Mouse (Mus musculus): ENCODE results near the gene Fabp6. TPM values are rescaled to one million over a fixed set of nuclear protein-coding genes. Genes with fewer than 3 reads are reported as not detected.
A peak's percentile ranks its signal among the peaks of the same experiment; 100 is the strongest.

The Fabp6 gene
- not detected for total RNA-seq (2021)
- long read RNA-seq, experiment 1, result 0 reads
- long read RNA-seq, experiment 2, result 0 reads

DNA sequence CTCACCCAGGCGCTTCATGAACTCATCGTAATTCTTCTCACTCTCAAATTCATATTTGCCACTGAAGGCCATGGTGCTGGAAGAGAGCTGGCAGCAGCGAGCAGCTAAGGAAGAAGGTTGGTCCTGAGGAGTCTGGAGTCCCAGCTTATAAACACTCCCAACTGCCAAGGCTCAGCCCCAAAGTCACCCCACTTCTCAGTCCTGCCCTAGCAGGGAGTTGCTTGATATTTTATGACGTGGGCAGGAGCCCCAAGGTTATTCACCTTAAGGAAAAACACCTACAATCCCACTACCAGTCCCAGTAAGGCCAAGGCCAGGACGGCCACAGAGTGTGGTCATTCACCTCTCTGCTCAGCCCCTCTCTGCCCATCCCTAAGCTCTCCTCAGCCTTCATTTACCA is at the start of gene Fabp6:
TSS of gene Fabp6 (minus strand) at position 101 of the 400 bp plus-strand sequence.
- no peak for DNase-seq (ENCODE audit: low spot score in 2 of 2)

DNA sequence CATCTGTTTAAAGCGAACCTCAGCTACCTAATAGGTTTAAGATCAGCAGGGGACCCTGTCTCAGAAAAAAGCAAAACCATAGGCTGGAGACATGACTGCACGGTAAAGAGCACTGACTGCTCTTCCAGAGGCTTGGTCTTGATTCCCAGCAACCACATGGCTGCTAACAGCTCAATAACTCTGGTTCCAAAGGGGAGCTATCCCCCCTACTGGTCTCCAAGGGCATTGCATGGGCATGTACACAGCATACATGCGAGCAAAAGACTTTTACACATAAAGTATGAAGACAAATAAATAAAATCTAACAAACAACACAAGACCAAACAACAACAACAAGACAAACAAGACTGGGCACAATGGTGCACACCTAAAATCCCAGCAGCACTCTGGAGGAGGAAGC is 43.9 kb upstream of the Fabp6 start:
- DNase-seq (ENCODE audit: low spot score in 2 of 2), result no peak

DNA sequence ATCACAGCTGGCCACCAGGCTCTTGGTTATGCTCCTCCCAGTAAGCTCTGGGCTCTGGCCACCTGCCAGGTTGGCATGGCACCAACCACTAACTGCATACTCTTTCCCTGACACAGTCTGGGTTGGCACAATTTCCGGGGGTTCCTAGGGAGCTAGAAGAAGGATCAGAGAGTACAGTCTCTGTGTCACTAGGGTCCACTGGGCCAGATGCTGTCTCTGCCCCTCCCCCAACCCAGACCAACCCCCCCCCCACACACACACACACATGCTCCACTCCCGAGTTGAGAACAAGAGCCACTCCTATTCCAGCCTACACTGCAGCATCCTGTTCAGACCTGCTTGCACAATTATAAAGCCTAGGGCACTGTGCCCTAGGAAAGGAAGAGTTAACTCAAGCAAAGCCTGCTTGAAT is 41.8 kb upstream of the Fabp6 start:
- DNase-seq (ENCODE audit: low spot score in 2 of 2), result peak; percentile 77 to 82

DNA sequence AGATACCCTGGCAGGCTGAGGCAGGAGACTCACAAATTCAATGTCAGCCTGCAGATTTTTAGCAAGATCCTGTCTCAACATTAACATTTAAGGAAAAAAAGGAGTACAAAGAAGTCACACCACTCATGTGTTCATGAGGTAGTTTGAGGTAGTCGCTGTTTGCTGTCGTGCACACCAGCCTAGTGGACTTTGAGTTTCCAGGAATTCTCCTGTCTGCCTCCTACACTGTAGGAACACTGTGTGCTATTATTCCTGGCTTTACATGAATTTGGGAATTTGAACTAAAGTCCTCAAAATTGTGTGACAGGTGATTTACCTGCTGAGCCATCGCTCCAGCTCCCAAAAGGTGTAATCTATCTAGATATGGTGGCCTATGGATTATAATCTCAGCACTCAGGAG is 37.1 kb upstream of the Fabp6 start:
- DNase-seq (ENCODE audit: low spot score in 2 of 2), result no peak

DNA sequence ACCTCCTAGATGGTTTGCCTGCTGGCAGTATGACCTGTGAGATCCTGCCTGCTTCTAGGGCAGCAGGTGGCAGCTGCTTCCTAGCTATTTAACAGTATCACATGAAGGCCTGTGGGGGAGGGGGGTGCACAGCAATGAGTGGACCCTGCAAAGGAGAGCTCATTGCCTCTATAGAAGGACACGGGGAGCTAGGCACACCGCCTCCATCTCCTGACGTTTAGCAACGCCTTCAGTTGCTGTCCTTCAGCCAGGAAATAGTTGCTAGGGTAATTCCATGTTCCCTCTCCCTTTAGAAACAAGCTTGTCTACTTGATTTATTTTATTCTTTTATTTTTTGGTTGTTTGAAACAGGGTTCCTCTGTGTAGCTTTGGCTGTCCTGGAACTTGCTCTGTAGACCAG is 35.4 kb upstream of the Fabp6 start:
- DNase-seq (ENCODE audit: low spot score in 2 of 2), result no peak

DNA sequence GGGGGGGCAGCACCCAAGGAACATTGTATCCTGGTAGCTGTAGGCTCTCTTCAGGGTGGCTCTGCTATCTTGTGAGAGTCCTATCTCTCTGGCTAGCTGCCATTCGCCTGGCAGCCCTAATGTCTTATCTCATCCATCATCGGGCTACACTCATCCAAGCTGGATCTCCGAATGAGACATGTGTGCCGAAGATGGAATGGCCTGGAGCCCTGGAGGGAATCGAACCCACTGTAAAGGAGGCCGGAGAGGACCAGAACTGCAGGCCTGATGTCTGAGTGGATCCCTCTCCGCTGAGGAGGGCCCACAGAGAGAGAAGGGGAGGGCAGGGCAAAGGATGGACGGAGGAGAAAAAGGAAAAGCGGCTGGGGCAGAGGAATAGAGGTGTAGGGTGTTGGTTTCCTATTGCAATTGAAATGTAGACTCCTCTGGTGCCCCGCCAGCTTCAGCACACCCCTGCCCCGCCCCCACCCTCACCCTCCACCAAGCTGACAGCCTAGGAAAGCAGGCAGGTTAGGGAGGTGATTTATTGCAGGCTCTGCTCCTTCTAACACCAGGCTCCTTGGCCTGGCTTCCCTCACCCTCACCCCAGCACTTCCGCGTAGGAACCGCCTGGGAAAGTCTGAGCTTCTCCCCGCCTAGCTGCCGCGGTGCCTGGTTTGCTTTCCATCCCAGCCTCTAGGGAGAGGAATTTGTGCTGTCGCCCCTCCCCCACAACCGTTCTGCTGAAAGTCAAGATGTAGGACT is 32.5 kb upstream of the Fabp6 start:
- peak in 1 of 2 experiments; percentile 36 for DNase-seq (ENCODE audit: low spot score in 2 of 2)

DNA sequence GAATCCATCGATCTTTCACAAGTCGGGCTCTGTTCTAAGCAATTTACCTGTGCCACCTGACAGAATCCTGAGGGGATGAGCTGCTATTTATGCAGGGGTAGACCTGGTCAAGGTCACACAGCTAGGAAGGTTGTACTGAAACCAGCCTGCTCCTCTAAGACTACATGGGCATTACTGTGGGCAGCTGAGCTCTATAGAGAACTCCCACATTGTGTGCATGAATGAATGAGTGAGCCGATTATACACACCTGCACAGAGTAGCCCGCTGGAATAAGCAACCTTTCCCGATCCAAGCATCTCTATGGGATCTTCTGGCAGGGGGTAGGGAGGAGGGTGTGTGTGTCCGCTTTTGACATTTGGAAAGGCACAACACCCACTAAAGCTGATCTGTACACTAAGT is 31.8 kb upstream of the Fabp6 start:
- DNase-seq (ENCODE audit: low spot score in 2 of 2), result no peak

DNA sequence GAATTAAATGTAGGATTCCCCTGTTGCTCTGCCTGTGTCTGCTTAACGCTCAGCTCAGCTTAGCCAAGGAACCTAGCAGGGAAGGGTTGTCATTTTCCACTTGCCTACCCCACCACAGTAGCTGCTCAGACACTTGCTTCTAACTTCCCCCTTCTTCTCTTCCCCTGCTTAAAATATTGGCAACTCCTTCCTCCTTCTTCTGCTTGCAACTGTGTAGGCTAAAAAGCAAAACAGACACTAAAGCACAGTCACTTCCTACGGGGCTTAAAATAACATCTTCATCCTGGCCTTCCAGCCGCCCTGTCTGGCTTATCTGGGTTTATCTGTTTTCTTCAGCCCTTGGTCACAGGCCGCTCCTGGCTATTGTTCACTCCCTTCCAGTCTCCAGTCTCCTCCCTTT is 31.2 kb upstream of the Fabp6 start:
- no peak for DNase-seq (ENCODE audit: low spot score in 2 of 2)

DNA sequence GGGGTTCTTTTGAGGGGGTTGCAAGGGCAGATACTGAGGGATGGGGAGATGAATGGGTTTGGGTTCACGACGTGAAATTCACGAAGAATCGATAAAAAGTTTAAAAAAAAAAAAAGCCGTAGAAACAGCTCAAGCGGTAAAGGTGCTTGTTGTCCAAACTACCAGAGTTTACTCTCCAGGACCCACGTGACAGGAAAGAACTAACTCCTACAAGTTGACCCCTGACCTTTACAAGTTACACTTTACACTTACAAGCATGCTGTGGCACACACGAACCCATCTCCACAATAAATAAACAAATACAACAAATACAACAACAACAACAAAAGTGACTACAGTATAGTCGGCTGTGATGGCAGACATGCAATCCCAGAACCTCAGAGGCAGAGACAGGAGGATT is 30.3 kb upstream of the Fabp6 start:
- DNase-seq (ENCODE audit: low spot score in 2 of 2), result no peak

DNA sequence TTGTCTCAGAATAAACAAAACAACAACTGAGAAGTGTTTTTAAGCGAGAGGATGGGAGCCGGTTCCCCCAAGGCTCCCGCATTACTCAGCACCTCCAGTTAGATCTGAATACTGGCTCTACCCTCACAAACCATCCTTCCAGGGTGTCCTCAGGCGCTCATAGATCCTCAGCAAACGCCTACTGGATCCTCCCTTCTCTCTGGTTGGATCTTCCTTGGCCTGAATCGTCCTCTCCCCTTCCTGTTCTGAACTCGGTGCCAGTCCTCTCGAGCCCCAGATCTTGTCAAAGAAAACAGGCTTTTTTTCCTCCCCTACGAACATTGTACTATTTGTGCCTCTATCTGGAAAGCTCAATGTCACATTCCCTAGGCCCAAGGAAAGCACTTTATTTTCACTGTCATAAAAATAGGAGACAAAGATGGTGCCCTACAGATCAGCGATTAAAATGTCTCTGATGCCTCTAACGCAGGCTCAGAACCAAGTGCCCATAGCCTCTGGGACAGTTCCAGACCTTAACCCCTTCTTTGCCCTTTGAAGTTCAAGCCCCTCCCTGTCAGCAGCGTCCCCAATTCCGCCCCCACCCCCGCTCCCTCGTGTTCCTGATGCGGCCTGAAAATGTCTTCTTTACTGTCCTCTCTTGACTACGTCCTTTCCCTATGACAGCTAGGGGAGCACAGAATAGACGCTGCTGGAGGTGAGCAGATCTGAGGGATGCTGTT is 25.7 kb upstream of the Fabp6 start:
- no peak for DNase-seq (ENCODE audit: low spot score in 2 of 2)

DNA sequence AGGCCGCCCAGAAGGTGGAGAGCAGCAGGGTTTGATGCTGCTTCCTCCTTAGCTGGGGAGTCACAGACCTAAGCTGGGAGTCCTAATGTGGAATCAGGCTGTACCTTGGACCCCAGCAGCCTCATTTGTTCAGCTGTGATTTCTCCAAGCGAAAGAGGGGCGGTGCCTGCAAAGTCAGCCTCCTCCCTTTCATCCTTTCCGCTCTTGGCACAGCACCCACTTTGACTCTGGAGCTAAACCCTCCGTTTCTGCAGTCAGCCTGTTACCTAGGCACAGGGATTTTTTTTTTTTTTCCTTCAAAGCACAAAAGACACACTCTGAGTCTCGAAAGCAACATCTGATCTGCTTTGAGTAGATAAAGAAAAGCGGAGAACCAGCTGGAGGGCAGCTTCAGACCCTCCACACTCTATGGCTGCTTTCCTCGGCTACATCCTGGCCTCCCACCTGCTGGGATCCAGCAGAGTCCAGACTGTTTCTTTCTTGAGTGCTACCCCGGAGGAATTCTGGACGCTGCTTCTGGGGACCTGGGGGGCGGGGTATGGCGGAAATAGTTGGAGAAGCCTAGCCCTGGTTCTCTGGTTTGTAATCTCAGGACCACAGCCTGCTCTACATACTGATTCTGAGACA is 25.1 kb upstream of the Fabp6 start:
- no peak for DNase-seq (ENCODE audit: low spot score in 2 of 2)

DNA sequence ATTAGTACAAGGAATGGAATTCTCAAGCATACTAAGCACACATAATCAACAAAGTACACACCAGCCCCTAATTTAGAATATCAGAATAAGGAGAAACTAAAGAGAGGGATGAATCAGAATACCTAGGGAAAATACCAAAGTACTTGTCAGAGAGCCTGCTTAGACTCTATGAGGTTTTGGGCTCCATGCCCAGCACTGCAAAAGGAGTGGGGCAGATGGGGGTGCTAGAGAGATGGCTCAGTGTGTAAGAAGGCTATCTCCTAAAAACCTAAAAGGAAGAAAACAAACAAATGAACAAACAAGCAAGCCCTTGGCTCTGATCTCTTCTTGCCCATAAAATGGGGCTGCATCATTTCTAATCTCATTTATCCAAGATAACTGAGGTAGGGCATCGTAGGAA is 23.0 kb upstream of the Fabp6 start:
- no peak for DNase-seq (ENCODE audit: low spot score in 2 of 2)

DNA sequence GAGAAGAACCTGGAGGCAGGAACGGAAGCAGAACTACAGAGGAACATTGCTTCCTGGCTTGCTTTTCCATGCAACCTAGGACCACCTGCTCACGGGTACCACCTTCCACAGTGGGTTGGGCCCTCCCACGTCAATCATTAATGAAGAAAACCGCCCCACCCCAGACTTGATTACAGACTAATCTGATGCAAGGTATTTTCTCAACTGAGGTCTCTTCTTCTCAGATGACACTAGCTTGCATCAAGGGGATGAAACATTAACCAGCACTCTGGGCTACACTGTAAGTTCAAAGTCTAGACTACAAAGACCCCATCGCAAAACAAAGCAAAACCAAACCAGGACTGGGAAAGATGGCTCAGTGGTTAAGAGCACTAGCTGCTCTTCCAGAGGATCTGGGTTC is 20.4 kb upstream of the Fabp6 start:
- DNase-seq (ENCODE audit: low spot score in 2 of 2), result no peak

DNA sequence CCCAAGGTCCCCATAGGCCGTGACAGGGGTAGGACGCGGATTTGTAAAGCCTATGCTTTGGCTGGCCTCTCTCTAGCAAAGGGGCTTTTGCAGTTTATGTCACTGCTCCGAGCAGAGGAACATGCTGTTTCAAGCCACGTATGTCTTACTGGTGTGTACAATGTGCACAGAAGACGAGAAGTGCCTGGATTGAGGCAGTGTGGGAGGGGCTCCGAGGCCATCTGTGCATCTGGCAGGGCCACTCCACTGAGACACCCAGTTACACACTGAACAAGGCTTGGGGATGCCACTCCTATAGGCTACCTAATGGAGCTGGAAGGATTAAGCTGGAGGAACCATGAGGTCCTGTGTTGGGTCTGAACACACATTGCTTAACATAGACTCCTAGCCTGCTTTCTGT is 17.1 kb upstream of the Fabp6 start:
- DNase-seq (ENCODE audit: low spot score in 2 of 2), result no peak

DNA sequence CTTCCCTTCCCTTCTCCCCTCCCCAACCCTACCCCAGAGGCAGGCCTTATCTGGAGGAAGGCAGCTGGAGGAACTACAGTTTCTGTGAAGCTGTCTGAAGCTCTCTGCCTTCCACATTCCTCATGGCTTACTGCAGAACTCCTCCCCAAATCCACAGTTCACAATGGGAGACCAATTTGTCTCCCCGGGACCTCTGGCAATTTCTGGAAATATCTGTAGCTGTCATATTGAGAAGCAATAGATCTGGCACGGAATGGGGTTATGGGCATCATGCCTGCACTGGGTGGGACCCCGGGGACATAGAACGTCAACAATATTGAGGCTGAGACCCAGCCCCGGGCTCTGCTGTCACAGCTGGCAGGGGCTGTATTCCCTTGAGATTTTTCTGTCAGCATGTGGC is 16.6 kb upstream of the Fabp6 start:
- DNase-seq (ENCODE audit: low spot score in 2 of 2), result no peak

DNA sequence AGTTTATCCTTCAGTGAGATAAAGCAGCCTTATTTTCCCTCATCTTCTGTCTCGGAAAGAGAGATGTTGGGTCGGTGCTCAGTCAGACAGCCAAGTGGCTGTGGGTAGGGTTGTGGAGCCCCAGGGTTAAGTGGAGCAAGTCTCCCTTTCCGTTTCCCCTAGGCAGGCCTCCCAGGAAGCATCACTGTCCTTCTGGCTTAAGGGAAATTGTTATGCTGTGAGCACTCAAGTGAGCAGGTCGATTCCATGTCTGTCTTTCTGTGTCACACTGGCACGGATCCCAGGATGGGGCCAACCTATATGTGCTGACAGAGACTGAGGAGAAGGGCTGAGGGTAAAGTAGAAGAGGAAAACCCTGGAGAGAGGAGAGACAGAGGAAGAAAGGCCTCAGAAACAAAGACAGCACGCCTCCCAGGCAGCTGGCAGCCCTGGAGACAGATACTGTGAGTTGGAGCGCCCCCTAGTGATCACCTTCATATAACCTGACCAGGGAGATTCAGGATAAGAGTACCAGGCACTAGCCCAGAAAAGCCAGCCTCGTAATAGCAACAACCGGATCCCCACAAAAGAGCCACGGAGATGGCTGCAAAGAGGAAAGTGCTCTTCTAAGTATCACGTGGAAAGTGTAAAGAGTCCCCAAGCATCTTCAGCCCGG is 11.6 kb upstream of the Fabp6 start:
- peak; percentile 43 to 69 for DNase-seq (ENCODE audit: low spot score in 2 of 2)

DNA sequence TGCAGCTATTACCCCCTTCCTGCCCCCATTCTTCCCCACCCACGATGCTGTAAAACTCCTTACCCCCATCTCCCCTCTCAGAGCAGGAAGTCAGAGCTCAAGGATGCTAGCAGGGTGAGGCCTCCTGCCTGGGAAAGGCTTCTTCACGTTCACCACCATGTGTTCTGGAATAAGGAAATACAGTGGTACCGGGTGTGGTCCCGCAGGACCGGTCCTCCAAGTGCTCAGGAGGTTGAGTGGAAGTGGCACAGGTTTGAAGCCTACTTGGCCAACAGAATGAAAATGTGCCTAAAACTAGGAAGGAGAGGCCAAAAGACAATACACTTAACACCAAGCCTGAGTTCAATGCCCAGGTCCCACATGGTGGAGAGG is 9.3 kb upstream of the Fabp6 start:
- DNase-seq (ENCODE audit: low spot score in 2 of 2), result no peak

DNA sequence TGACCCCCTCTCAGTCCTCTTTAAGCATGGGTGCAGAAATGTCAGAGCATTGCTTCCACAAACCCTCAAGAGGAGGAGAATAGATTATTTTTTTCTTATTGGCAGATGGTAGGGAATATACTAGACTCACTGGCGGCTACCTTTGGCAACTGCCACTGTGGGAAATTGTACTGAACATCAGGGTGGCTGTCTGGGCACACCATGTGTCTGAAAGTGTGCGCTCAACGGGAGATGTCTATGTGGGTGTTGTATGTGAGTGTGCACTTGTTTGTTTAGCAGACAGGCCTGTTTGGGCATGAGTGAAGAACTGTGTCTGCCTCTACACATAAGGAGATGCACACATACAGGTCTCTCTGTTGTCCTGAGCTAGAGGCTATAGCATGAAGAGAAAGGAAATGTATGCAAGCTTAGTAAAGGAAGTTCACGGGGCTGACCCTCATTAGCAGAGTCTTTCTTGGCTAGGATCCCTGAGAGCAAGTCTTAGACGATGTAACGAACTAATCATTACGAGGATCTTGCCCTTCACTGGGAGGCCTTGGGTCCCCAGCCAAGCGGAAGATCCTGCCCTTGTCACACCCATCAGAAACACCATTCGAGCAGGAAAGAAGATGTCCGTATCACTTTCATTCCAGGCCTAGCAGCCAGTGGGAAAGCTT is 8.8 kb upstream of the Fabp6 start:
- DNase-seq (ENCODE audit: low spot score in 2 of 2), result no peak

DNA sequence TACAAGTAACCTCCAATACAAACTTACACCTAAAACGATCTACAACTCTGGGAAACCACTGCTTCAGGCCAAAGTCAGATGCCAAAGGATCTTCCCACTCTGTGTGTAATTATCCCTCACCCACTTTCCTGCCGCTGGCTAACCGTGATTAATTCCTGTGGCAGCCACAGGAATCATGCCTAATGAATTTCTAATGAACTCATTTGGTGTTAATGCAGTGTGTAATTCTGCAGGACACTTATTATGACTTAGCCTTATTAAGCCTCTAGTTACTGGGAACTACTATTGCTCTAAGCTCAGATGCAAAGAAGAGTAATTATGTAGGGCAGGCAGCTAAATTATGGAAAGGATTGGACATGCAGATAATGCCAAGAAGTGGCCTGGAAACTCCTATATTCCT is 7.1 kb upstream of the Fabp6 start:
- no peak for DNase-seq (ENCODE audit: low spot score in 2 of 2)

DNA sequence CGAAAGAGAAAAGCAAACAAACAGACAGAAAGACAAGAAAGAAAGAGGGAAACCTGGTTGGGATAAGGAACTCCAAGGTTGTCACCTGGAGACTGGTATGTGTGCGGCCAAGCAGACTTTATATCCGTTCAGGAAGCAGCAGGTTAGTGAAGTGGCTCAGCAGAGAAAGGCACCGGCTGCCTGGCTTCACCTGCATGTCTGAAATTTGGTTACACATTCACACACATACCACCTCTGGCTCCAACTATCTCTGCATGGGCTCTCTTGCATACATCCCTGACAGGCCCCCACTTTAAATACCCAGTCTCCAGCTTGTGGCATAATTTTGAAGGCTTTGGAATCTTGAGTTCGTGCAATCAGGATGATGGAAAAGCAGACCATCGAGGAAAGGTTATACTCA is 4.5 kb upstream of the Fabp6 start:
- DNase-seq (ENCODE audit: low spot score in 2 of 2), result no peak

DNA sequence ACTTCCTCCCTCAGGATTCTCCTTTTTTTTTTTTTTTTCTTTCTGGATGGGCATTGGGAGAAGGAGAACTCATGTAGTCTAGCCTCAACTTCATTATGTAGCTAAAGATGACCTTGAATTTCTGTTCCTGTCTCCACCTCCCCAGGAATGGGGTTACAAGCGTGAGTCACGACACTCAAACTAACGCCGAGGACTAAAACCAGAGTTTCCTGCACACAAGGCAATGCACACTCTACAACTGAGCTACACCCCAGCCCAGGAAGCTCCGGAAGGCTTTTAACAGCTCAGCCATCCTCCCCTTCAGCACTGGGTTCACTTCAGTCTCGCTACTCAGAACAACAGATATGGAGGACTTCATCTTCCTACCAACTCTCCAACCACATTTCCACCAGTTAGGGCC is 3.6 kb upstream of the Fabp6 start:
- DNase-seq (ENCODE audit: low spot score in 2 of 2), result no peak
